Comparison of ENCODE assay signal across 32 mouse cellular contexts in genomic region chr2:4535187-4535864, GRCm38 (mm10).
"Had no signal": no experiment of that assay in that cellular context is flagged by ENCODE, and none has a peak within 500 bp of the region (broad histone marks: within the 10 kb centered on the region; RNA-seq: fewer than 3 reads in every experiment).

No protein-coding gene starts in this region.

- H3K4me3 ChIP-seq: heart, embryonic 13.5 days; heart, embryonic 15.5 days; hindbrain, embryonic 10.5 days; hindbrain, embryonic 12.5 days; hindbrain, embryonic 13.5 days; hindbrain, embryonic 15.5 days; intestine, embryonic 15.5 days; kidney, embryonic 15.5 days; layer of hippocampus, adult 2 months; left cerebral cortex, adult 2 months had no signal

- H3K4me1 ChIP-seq: heart, embryonic 15.5 days; intestine, embryonic 15.5 days had no signal

- ATAC-seq: hindbrain, embryonic 16.5 days; hindbrain, postnatal 0 days; inflammation-experienced regulatory T-cells, adult 6 months; intestine, embryonic 15.5 days; intestine, embryonic 16.5 days; intestine, postnatal 0 days had no signal

- H3K9me3 ChIP-seq: heart, embryonic 13.5 days; heart, embryonic 15.5 days; hindbrain, embryonic 10.5 days; hindbrain, embryonic 12.5 days; hindbrain, embryonic 13.5 days; hindbrain, embryonic 15.5 days; intestine, embryonic 15.5 days; kidney, embryonic 15.5 days had no signal

- H3K9ac ChIP-seq: heart, embryonic 13.5 days; heart, embryonic 15.5 days; hindbrain, embryonic 12.5 days; hindbrain, embryonic 13.5 days; hindbrain, embryonic 14.5 days; hindbrain, embryonic 15.5 days; intestine, embryonic 15.5 days; kidney, embryonic 15.5 days had no signal

- DNase-seq: heart, postnatal 14 days; heart, postnatal 4 days; kidney, adult 11 months; kidney, adult 18-20 months; kidney, adult 2 months; kidney, adult 8-10 months; kidney, adult 9 months; kidney, postnatal 10 days; kidney, postnatal 14 days; kidney, postnatal 25 days; kidney, postnatal 36 days; kidney, postnatal 4 days; layer of hippocampus, adult 9-11 months; layer of hippocampus, postnatal 36 days had no signal

- H3K27me3 ChIP-seq: heart, embryonic 13.5 days; heart, embryonic 15.5 days; hindbrain, embryonic 12.5 days; hindbrain, embryonic 13.5 days; hindbrain, embryonic 15.5 days; intestine, embryonic 15.5 days; kidney, embryonic 15.5 days had no signal

- H3K27ac ChIP-seq: heart, embryonic 13.5 days; heart, embryonic 15.5 days; hindbrain, embryonic 10.5 days; hindbrain, embryonic 12.5 days; hindbrain, embryonic 14.5 days; hindbrain, embryonic 15.5 days; hindbrain, postnatal 0 days; intestine, embryonic 15.5 days; kidney, embryonic 15.5 days; kidney, postnatal 0 days; layer of hippocampus, adult 2 months; left cerebral cortex, adult 2 months had no signal

- H3K4me2 ChIP-seq: heart, embryonic 11.5 days; heart, embryonic 13.5 days; heart, embryonic 15.5 days; hindbrain, embryonic 12.5 days; hindbrain, embryonic 13.5 days; hindbrain, embryonic 14.5 days; hindbrain, embryonic 15.5 days; intestine, embryonic 15.5 days; kidney, embryonic 15.5 days had no signal
